Mouse (Mus musculus): ENCODE measurements around the gene Klhl24. TPM values are rescaled to one million over a fixed set of nuclear protein-coding genes. Genes with fewer than 3 reads are reported as not detected.
"Not testable (repeated sequence)": the region's sequence is repeated elsewhere in the genome, so short reads cannot be mapped to it uniquely, and the experiment has no call there.

Klhl24 gene
- total RNA-seq, 2 experiments from 2014 or later, result 72.4 to 89.3 TPM

DNA sequence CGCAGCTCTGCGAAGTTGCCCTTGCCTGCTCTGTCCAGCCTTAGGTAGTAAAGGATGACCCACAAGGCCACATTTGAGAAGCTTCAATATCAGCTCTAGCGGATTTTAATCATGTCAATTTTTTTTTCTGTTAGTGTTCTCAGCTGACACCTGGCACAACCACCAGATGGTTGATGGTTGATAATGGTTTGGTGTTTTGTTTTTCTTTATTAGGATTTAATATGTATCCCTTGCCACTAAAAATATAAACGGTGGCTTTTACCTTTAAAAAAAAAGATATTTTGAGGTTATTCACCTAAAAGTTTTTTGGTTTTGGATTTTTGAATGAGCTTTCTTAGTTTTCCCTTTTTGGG is 1.0 kb downstream of the Klhl24 start:
- H3K27ac ChIP-seq, result peak overlapping the region; percentile 98
- TF ChIP-seq CTCF (conservative IDR thresholded peaks at IDR 0.05), result no peak
- no peak for DNase-seq (ENCODE audit: low spot score in 2 of 2)
- H3K4me3 ChIP-seq, result peak overlapping the region; percentile 97

DNA sequence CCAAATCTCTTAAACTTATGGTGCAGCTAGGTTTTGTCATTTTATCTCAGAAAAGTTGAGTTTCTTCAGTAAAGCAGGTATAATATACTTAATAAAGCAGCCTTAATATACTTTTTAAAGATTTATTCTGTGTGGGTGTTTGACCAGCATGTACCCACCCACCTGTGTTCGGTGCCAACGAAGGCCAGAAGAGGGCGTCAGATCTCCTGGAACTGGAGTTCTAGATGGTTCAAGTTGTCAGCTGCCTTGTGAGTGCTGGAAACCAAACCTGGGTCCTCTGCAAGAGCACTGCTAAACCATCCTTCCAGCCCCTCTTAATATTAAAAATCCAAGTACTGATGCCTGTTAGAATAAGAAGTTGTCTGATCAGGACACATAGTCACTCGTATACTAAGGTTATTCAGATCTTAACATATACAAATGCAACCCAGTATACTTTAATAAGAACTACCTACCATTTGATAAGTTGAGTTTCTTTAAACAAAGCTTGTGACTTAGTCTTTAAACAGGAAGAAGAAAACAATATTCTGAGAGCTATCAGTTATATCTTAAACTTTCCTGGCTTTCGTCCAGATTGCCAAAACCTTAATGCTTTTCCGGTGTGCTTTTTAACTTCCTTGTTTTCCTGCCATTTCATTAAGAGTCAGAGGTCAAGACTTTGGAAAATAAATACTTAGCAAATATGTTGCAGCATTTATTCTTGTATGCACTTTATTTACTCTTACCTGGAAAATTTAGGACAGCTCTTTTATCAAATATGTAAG is 1.7 kb downstream of the Klhl24 start:
- no peak for DNase-seq (ENCODE audit: low spot score in 2 of 2)
- peak overlapping the region; percentile 98; the same call in 1 of the 2 replicates for H3K27ac ChIP-seq
- peak overlapping the region; percentile 97; the same call in 1 of the 2 replicates for H3K4me3 ChIP-seq
- peak; percentile 39 for TF ChIP-seq CTCF (conservative IDR thresholded peaks at IDR 0.05)

GRCm38 (mm10) chr16:20106996-20107395 is 9.7 kb downstream of the Klhl24 start:
- DNase-seq (ENCODE audit: low spot score in 2 of 2), result peak in 1 of 2 experiments; percentile 21
- no peak for TF ChIP-seq CTCF (conservative IDR thresholded peaks at IDR 0.05)
- Histone ChIP-seq H3K4me3 (no peak overlapping the region), H3K27ac (peak overlapping the region; percentile 32; the same call in 1 of the 2 replicates)

GRCm38 (mm10) chr16:20108961-20109360 is 11.6 kb downstream of the Klhl24 start:
- H3K4me3 ChIP-seq, result no peak overlapping the region
- DNase-seq (ENCODE audit: low spot score in 2 of 2), result no peak
- no peak overlapping the region for H3K27ac ChIP-seq
- TF ChIP-seq CTCF (conservative IDR thresholded peaks at IDR 0.05), result peak; percentile 48

DNA sequence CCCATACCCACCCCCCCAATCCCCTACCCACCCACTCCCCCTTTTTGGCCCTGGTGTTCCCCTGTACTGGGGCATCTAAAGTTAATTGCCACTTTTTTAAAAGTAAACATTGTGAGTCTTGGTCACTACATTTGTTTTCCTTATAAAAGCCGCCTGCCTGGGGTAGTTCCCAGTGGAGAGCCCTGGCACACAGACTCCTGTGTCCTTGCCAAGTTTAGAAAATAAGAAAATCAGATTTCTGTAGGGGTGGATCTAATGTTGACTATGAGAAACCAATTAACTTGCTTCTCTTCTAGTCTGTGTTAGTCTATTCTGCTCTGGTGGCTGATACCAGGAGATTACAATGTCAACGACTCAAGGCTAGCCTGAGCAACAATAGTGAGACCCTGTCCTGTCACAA is 15.3 kb downstream of the Klhl24 start:
- H3K4me3 ChIP-seq, result no peak overlapping the region
- TF ChIP-seq CTCF (conservative IDR thresholded peaks at IDR 0.05), result no peak
- peak in 1 of 2 experiments; percentile 31 for DNase-seq (ENCODE audit: low spot score in 2 of 2)
- H3K27ac ChIP-seq, result no peak overlapping the region

DNA sequence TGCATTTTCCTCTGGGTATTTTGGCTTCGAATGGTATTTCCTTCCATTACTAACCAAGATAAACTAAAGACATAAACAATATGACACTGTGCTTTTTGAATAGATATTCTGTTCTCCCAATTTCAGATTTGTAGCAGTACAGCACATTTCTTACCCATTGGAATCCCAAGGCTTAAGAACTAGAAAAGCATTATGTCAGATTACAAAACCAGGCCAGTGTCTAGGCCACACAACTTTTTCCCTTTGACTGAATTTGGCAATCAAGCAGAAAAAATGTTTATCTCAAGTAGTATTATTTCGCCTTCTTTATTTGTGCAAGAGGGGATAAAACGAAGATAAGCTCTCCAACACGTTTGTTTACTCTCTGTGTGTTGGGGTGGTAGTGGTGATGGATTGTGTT is 18.7 kb downstream of the Klhl24 start:
- H3K27ac ChIP-seq, result no peak overlapping the region; the same call in 1 of the 2 replicates
- H3K4me3 ChIP-seq, result no peak overlapping the region
- no peak for DNase-seq (ENCODE audit: low spot score in 2 of 2)
- no peak for TF ChIP-seq CTCF (conservative IDR thresholded peaks at IDR 0.05)

GRCm38 (mm10) chr16:20126319-20126883 is 29.1 kb downstream of the Klhl24 start:
- H3K4me3 ChIP-seq; H3K27ac ChIP-seq; DNase-seq (ENCODE audit: low spot score in 2 of 2): not testable (repeated sequence)
- TF ChIP-seq CTCF (conservative IDR thresholded peaks at IDR 0.05), result 0 out of 2 replicates have a peak, but pooled peaks have one; percentile 10

DNA sequence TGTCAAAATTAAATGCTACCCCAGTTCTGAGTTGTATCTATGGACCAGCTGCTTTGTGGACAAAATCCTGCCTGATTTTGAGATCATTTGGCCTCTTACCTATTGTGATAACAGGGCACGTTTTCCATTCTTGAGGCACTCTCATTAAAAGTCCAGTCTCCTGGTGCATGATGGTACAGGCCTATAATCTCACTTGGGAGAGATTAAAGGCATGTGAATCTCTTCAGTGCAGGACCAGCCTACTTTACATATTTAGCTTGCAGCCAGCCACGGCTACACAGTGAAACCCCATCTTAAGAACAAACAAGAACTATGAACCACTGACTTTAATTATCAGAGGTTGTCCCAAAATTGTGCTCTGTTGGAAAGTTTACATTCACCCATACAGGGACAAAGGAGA is 33.1 kb downstream of the Klhl24 start:
- no peak for TF ChIP-seq CTCF (conservative IDR thresholded peaks at IDR 0.05)
- Histone ChIP-seq H3K27ac (no peak overlapping the region), H3K4me3 (no peak overlapping the region)
- no peak for DNase-seq (ENCODE audit: low spot score in 2 of 2)

DNA sequence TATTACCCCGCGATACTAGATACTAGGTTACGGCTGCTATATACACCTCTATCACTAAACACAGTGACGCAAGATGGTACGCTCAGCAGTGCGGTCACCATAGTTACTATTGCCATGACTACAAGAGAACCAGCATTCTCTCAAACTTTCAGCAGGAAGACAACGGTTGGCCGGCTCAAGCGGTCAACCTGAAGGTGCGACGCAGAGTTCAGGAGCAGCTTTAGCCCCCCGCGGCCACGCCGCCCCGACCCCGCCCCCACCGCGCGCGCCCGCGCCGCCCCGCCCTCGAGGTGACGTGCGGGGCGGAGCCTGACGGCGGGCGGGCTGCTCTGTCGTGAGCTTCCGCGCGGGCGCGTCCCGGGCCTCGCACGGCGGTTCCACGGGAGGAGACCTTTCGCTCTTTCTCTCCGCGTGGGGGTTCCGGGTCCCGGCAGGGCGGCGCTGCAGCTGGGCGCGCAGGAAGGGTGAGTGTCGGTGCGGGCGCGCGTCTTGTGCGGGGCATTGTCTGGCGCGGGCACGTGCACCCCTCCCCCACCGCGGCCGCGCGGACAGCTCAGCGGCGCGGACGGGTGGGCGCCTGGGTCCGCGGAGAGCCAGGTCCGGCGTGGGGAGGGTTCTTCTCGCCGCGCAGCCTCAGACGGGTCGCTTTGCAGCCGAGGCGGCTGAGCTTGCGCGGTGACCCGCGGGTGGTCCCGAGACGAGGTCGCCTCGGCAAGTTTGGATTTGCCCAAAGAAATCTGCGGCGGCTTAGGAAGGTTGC is 43.6 kb downstream of the Klhl24 start, which contains the start of gene Yeats2:
Gene Yeats2 (plus strand): TSS at position 292 of the 760 bp plus-strand sequence.
- TF ChIP-seq CTCF (conservative IDR thresholded peaks at IDR 0.05), result peak; percentile 32; the same call in 1 of the 2 replicates
- Histone ChIP-seq H3K27ac (peak within 1 kb of the TSS; percentile 97), H3K4me3 (peak within 1 kb of the TSS; percentile 72)
- peak; percentile 67 to 75 for DNase-seq (ENCODE audit: low spot score in 2 of 2)

- no peak overlapping the region for H3K27ac ChIP-seq
- H3K4me3 ChIP-seq, result no peak overlapping the region
- no peak for DNase-seq (ENCODE audit: low spot score in 2 of 2)
- TF ChIP-seq CTCF (conservative IDR thresholded peaks at IDR 0.05), result no peak
These were observed 47.2 kb downstream of the Klhl24 start for GRCm38 (mm10) chr16:20144568-20144967.

DNA sequence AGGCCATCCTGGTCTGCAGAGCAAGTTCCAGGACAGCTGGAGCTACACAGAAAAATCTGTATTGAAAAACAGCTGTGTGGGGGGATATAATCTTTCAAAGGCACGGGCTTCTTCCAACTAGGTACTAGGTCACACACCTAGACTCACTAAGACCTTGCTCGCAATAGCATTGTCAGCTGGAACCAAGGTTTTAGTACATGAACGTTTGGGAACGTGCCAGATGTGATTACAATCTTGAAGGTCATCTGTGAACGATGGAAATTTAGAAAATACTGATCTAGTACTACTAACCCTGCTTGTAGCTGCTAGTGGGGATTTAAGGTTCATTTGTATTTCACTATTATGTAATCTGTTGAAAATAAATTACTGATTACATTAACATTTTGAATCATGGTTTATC is 54.6 kb downstream of the Klhl24 start:
- no peak for TF ChIP-seq CTCF (conservative IDR thresholded peaks at IDR 0.05)
- no peak for DNase-seq (ENCODE audit: low spot score in 2 of 2)
- peak overlapping the region; percentile 24; the same call in 1 of the 2 replicates for H3K27ac ChIP-seq
- H3K4me3 ChIP-seq, result no peak overlapping the region

DNA sequence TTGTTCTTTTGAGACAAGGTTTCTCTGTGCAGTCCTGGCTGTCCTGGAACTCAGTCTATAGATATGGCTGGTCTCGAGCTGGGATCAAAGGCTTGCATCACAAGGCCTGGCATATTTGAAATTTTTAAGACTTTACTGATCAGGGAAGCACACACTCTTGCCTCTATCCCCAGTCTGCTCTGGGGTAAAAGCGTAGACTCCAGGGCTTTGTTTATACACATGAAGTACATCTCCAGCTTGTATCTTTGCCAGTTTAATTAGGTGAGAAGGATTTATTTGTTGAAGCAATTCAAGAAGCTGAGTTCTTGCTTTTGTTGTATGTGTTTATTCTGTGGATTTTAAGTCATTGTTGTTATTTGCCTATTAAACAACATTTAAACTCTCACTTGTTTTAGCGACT is 56.4 kb downstream of the Klhl24 start:
- DNase-seq (ENCODE audit: low spot score in 2 of 2), result no peak
- no peak for TF ChIP-seq CTCF (conservative IDR thresholded peaks at IDR 0.05)
- Histone ChIP-seq H3K27ac (no peak overlapping the region), H3K4me3 (no peak overlapping the region)

DNA sequence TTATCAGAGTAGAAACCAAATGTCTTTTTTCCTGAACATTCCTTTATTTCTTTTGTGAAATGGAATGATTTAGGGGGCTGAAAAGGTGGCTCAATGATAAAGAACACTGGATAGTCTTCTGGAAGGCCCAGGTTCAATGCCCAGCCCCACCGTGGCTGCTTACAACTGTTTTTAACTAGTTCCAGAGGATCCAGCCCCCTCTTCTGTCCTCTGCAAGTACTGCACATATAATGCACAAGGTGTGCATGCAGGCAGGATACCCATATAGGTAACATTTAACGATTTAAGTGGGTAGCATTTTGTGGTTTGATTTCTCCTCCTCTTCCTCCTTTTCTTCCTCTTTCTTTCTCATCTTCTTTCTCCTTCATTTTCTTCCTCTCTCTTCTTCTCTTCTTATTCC is 62.8 kb downstream of the Klhl24 start:
- TF ChIP-seq CTCF (conservative IDR thresholded peaks at IDR 0.05), result peak; percentile 56
- Histone ChIP-seq H3K4me3 (no peak overlapping the region), H3K27ac (no peak overlapping the region)
- DNase-seq (ENCODE audit: low spot score in 2 of 2), result no peak

All from layer of hippocampus, adult 2 months (tissue).